Mouse (Mus musculus) MEL (cell line): ENCODE measurements around the gene Rgs9bp. TPM values are rescaled to one million over a fixed set of nuclear protein-coding genes. Genes with fewer than 3 reads are reported as not detected.
"Not testable (repeated sequence)": the region's sequence is repeated elsewhere in the genome, so short reads cannot be mapped to it uniquely, and the experiment has no call there.

Experiments
- DNase-seq: peaks from one replicate; pipeline ENCODE4 v3.0.0; 2011; ENCODE audit warnings: low read depth, low spot score
- H3K27ac ChIP-seq: 2 replicates; pipeline ENCODE4 v1.5.1; 2012; ENCODE audit warnings: low read depth, mild to moderate bottlenecking, control low read depth, low read length, moderate library complexity; ENCODE audit not compliant: control insufficient read depth
- H3K27me3 ChIP-seq, 2 experiments: fragments of 150-350 bp in 1 of 2; sonication (generic) in 1 of 2; 2 replicates each; pipeline ENCODE4 v1.6.1; 2012; ENCODE audit warnings: low read length in 2 of 2, mild to moderate bottlenecking in 2 of 2, improper control_type of control experiment in 1 of 2, moderate library complexity in 1 of 2; ENCODE audit not compliant: insufficient read depth in 2 of 2, control insufficient read depth in 1 of 2
- H3K36me3 ChIP-seq, 2 experiments: 2 replicates each; pipeline ENCODE4 v1.6.1; 2012 to 2014; ENCODE audit warnings: low read length in 2 of 2, improper control_type of control experiment in 1 of 2, inconsistent platforms in 1 of 2, mild to moderate bottlenecking in 1 of 2; ENCODE audit not compliant: insufficient read depth in 2 of 2, control insufficient read depth in 1 of 2
- H3K4me1 ChIP-seq, 2 experiments: fragments of 150-350 bp in 1 of 2; sonication (generic) in 1 of 2; 2 replicates each; pipeline ENCODE4 v1.6.1; 2012; ENCODE audit warnings: low read length in 2 of 2, improper control_type of control experiment in 1 of 2, mild to moderate bottlenecking in 1 of 2; ENCODE audit not compliant: insufficient read depth in 2 of 2, control insufficient read depth in 1 of 2
- H3K4me3 ChIP-seq, 2 experiments: fragments of 150-350 bp in 1 of 2; sonication (generic) in 1 of 2; 2 replicates each; pipeline ENCODE4 v1.5.1; 2012; ENCODE audit warnings: low read depth in 2 of 2, low read length in 2 of 2, mild to moderate bottlenecking in 2 of 2, moderate library complexity in 2 of 2, control low read depth in 1 of 2, improper control_type of control experiment in 1 of 2; ENCODE audit not compliant: control insufficient read depth in 1 of 2, insufficient read depth in 1 of 2
- H3K79me2 ChIP-seq: 2 replicates; pipeline ENCODE4 v1.6.1; 2012; ENCODE audit warnings: mild to moderate bottlenecking, low read length, moderate library complexity; ENCODE audit not compliant: control insufficient read depth, poor library complexity, insufficient read depth
- H3K9ac ChIP-seq: 2 replicates; pipeline ENCODE4 v1.6.1; 2012; ENCODE audit warnings: low read depth, mild to moderate bottlenecking, control low read depth, low read length, moderate library complexity; ENCODE audit not compliant: control insufficient read depth, poor library complexity, severe bottlenecking
- H3K9me3 ChIP-seq: fragments of 150-350 bp; sonication (generic); replicated peaks from 2 replicates; pipeline ENCODE4 v1.6.1; 2012; ENCODE audit warnings: mild to moderate bottlenecking, low read length, improper control_type of control experiment, moderate library complexity; ENCODE audit not compliant: insufficient read depth
- CHD1 ChIP-seq: IDR thresholded peaks from 2 replicates; pipeline ENCODE4 v1.6.1; 2012; ENCODE audit warnings: low read depth, mild to moderate bottlenecking, inconsistent platforms, low read length, improper control_type of control experiment
- CHD2 ChIP-seq: IDR thresholded peaks from 2 replicates; pipeline ENCODE4 v1.6.1; 2011; ENCODE audit warnings: low read length, improper control_type of control experiment
- ELF1 ChIP-seq: IDR thresholded peaks from 2 replicates; pipeline ENCODE4 v1.6.1; 2014; ENCODE audit warnings: low read depth, mild to moderate bottlenecking, inconsistent platforms, low read length, improper control_type of control experiment, moderate library complexity
- EP300 ChIP-seq, 2 experiments: IDR thresholded peaks; 2 replicates each; pipeline ENCODE4 v1.6.1; 2011; ENCODE audit warnings: improper control_type of control experiment in 2 of 2, low read length in 2 of 2, low read depth in 1 of 2, mild to moderate bottlenecking in 1 of 2
- ETS1 ChIP-seq: IDR thresholded peaks from 2 replicates; pipeline ENCODE4 v1.6.1; 2012; ENCODE audit warnings: low read depth, mild to moderate bottlenecking, inconsistent platforms, low read length, improper control_type of control experiment, moderate library complexity
- GABPA ChIP-seq: IDR thresholded peaks from 2 replicates; pipeline ENCODE4 v1.6.1; 2012; ENCODE audit warnings: low read depth, mild to moderate bottlenecking, inconsistent platforms, low read length, improper control_type of control experiment, moderate library complexity
- GATA1 ChIP-seq: IDR thresholded peaks from 2 replicates; pipeline ENCODE4 v1.6.1; 2011; ENCODE audit warnings: low read depth, low read length, improper control_type of control experiment
- HCFC1 ChIP-seq: IDR thresholded peaks from 2 replicates; pipeline ENCODE4 v1.6.1; 2012; ENCODE audit warnings: low read depth, mild to moderate bottlenecking, inconsistent platforms, low read length, improper control_type of control experiment, moderate library complexity
- KAT2A ChIP-seq: conservative IDR thresholded peaks from 2 replicates; pipeline ENCODE4 v1.6.1; 2012; ENCODE audit warnings: low read depth, low read length, improper control_type of control experiment, inconsistent platforms
- MEF2A ChIP-seq: IDR thresholded peaks from 2 replicates; pipeline ENCODE4 v1.6.1; 2014; ENCODE audit warnings: low read depth, mild to moderate bottlenecking, inconsistent platforms, low read length, improper control_type of control experiment; ENCODE audit not compliant: poor library complexity, insufficient replicate concordance, severe bottlenecking; ENCODE audit errors: extremely low read depth
- MXI1 ChIP-seq: IDR thresholded peaks from 2 replicates; pipeline ENCODE4 v1.6.1; 2011; ENCODE audit warnings: mild to moderate bottlenecking, low read depth, low read length, improper control_type of control experiment
- MYB ChIP-seq: IDR thresholded peaks from 2 replicates; pipeline ENCODE4 v1.6.1; 2011; ENCODE audit warnings: mild to moderate bottlenecking, low read depth, low read length, improper control_type of control experiment
- MYC ChIP-seq: IDR thresholded peaks from 2 replicates; pipeline ENCODE4 v1.6.1; 2011; ENCODE audit warnings: low read depth, mild to moderate bottlenecking, low read length, improper control_type of control experiment, moderate library complexity
- NELFE ChIP-seq: IDR thresholded peaks from 2 replicates; pipeline ENCODE4 v1.6.1; 2011; ENCODE audit warnings: low read depth, low read length, improper control_type of control experiment
- NRF1 ChIP-seq: IDR thresholded peaks from 2 replicates; pipeline ENCODE4 v1.6.1; 2014; ENCODE audit warnings: low read depth, mild to moderate bottlenecking, inconsistent platforms, low read length, improper control_type of control experiment, moderate library complexity; ENCODE audit not compliant: poor library complexity, insufficient read depth, severe bottlenecking
- POLR2AphosphoS2 ChIP-seq: IDR thresholded peaks from 2 replicates; pipeline ENCODE4 v1.6.1; 2011; ENCODE audit warnings: low read length, improper control_type of control experiment
- RCOR1 ChIP-seq: IDR thresholded peaks from 2 replicates; pipeline ENCODE4 v1.6.1; 2012; ENCODE audit warnings: low read depth, mild to moderate bottlenecking, inconsistent platforms, low read length, improper control_type of control experiment
- SIN3A ChIP-seq: IDR thresholded peaks from 2 replicates; pipeline ENCODE4 v1.6.1; 2012; ENCODE audit warnings: low read length, improper control_type of control experiment, inconsistent platforms
- SMC3 ChIP-seq: IDR thresholded peaks from 2 replicates; pipeline ENCODE4 v1.6.1; 2011; ENCODE audit warnings: low read depth, low read length, improper control_type of control experiment
- UBTF ChIP-seq: IDR thresholded peaks from 2 replicates; pipeline ENCODE4 v1.6.1; 2012; ENCODE audit warnings: low read depth, mild to moderate bottlenecking, inconsistent platforms, low read length, improper control_type of control experiment, moderate library complexity, borderline replicate concordance; ENCODE audit not compliant: insufficient read depth
- USF1 ChIP-seq: IDR thresholded peaks from 2 replicates; pipeline ENCODE4 v1.6.1; 2014; ENCODE audit warnings: low read depth, mild to moderate bottlenecking, inconsistent platforms, low read length, improper control_type of control experiment, moderate library complexity
- USF2 ChIP-seq, 2 experiments: IDR thresholded peaks; 2 replicates each; pipeline ENCODE4 v1.6.1; 2011 to 2012; ENCODE audit warnings: improper control_type of control experiment in 2 of 2, low read length in 2 of 2, borderline replicate concordance in 1 of 2, inconsistent platforms in 1 of 2, low read depth in 1 of 2, mild to moderate bottlenecking in 1 of 2; ENCODE audit not compliant: insufficient read depth in 1 of 2
- ZC3H11A ChIP-seq: IDR thresholded peaks from 2 replicates; pipeline ENCODE4 v1.6.1; 2012; ENCODE audit warnings: low read depth, mild to moderate bottlenecking, inconsistent platforms, low read length, improper control_type of control experiment
- ZKSCAN1 ChIP-seq: IDR thresholded peaks from 2 replicates; pipeline ENCODE4 v1.6.1; 2012; ENCODE audit warnings: low read depth, mild to moderate bottlenecking, inconsistent platforms, low read length, improper control_type of control experiment, moderate library complexity
- polyA plus RNA-seq, 2 experiments: library from polyadenylated mRNA; stranded (reverse) in 1 of 2; unstranded in 1 of 2; fragments of >175 nt in 1 of 2; fragments of >200 nt in 1 of 2; gene quantifications; 2 replicates each; pipeline versions ENCODE4 v1.2.1 to v1.2.4; 2012; ENCODE audit warnings: low replicate concordance in 2 of 2, low read depth in 1 of 2; ENCODE audit not compliant: insufficient read length in 2 of 2, insufficient read depth in 1 of 2, missing spikeins in 1 of 2
- total RNA-seq: library from RNA; depleted of rRNA; stranded (reverse); fragments of 300-350 nt; gene quantifications from 2 replicates; pipeline ENCODE4 v1.2.3, GENCODE M21; 2012

Rgs9bp gene
- total and polyA plus RNA-seq, 3 experiments: 0.12 to 0.43 TPM; not detected in 1

- no peak for DNase-seq
- H3K4me1 ChIP-seq: no peaks in the 10 kb centered on the region
- H3K9ac ChIP-seq: 0 out of 2 replicates have a peak overlapping the region, but pooled peaks have one; percentile 17
- no peaks in the 10 kb centered on the region for H3K36me3 ChIP-seq
- peak overlapping the region in 1 of 2 experiments; percentile 30; a peak in 2 of 4 replicates for H3K4me3 ChIP-seq
- TF ChIP-seq ZKSCAN1 (no peak), GABPA (no peak), SIN3A (no peak), ELF1 (no peak), CHD2 (no peak), NELFE (no peak), EP300 (IDR thresholded peaks at IDR 0.05; ENCODE audit: low read depth in 1 of 2, low read length in 2 of 2) (no peak), SMC3 (no peak), POLR2AphosphoS2 (no peak), USF1 (no peak), ZC3H11A (no peak)
- TF ChIP-seq, all 39 proteins: peak for 0
- H3K27me3 ChIP-seq: no peaks in the 10 kb centered on the region
- no peaks in the 10 kb centered on the region for H3K9me3 ChIP-seq
- no peak overlapping the region for H3K27ac ChIP-seq
- no peaks in the 10 kb centered on the region for H3K79me2 ChIP-seq
Observed at GRCm38 (mm10) chr7:35535750-35536512, 49.5 kb downstream of the Rgs9bp start.

- not testable (repeated sequence) for H3K4me3 ChIP-seq, H3K79me2 ChIP-seq, H3K36me3 ChIP-seq, H3K27ac ChIP-seq, H3K9me3 ChIP-seq, H3K4me1 ChIP-seq, H3K9ac ChIP-seq, H3K27me3 ChIP-seq, DNase-seq
Observed at GRCm38 (mm10) chr7:35530544-35530943, 54.8 kb downstream of the Rgs9bp start.

GRCm38 (mm10) chr7:35530026-35530425, 55.4 kb downstream of the Rgs9bp start:
- Histone ChIP-seq H3K36me3 (no peaks in the 10 kb centered on the region), H3K79me2 (no peaks in the 10 kb centered on the region), H3K27me3 (no peaks in the 10 kb centered on the region), H3K9me3 (no peaks in the 10 kb centered on the region), H3K27ac (no peak overlapping the region), H3K4me3 (no peak overlapping the region), H3K9ac (no peak overlapping the region), H3K4me1 (no peaks in the 10 kb centered on the region)
- DNase-seq: no peak
- no peak for TF ChIP-seq UBTF
- no peak for TF ChIP-seq USF2 (IDR thresholded peaks at IDR 0.05; ENCODE audit: borderline replicate concordance in 1 of 2, insufficient read depth in 1 of 2, low read depth in 1 of 2, low read length in 2 of 2)
- no peak for TF ChIP-seq MYB
- no peak for TF ChIP-seq GATA1
- no peak for TF ChIP-seq HCFC1
- no peak for TF ChIP-seq POLR2AphosphoS2
- no peak for TF ChIP-seq MEF2A
- no peak for TF ChIP-seq MYC
- TF ChIP-seq ETS1: no peak
- no peak for TF ChIP-seq NRF1
- TF ChIP-seq MXI1: no peak
- no peak for TF ChIP-seq RCOR1
- no peak for TF ChIP-seq EP300 (IDR thresholded peaks at IDR 0.05; ENCODE audit: low read depth in 1 of 2, low read length in 2 of 2)
- no peak for TF ChIP-seq CHD1
- TF ChIP-seq KAT2A: no peak
- TF ChIP-seq ZC3H11A: no peak
